Mouse (Mus musculus) ovary, adult 18-20 months (tissue): ENCODE data around the gene Scrt2.

Source experiments
- DNase-seq: peaks from one replicate; pipeline ENCODE4 v3.0.0; 2022; ENCODE audit warnings: low spot score, mixed read lengths

Gene Scrt2

DNA sequence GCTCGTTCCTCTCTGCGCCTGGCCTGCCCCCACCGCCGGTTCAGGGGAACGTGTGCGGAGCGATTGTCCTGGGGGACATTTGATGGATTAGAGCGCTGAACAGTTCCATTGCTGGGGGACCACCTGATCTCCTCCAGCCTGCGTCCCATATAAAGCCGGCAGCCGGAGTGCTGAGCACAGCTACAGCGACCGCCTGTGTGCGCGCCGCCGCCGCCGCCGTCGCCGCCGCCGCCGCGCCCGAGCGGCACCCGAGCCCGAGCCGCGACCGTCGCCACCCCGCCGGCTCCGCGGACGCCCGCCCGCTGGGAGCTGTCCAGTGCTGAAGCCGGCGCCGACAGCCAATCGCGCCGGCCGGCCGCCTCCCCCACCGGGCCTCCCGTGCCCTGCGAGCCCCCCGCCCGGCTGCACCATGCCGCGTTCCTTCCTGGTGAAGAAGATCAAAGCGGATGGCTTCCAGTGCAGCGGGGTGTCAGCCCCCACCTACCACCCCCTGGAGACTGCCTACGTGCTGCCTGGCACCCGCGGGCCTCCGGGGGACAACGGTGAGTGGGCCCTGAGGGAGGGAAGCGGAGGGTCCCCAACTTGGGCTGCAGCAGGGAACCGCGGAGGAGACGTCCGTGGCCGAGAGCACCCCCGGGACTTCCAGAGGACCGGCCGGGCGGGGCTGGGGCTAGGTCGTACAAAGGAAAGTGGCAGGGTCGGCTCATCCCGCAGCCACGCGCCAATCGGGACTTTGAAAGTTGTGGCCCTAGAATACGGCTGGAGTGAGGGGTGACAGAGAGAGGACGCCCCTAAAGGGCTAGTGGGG, 516 bp downstream of the Scrt2 start:
- peak; percentile 63 for DNase-seq

DNA sequence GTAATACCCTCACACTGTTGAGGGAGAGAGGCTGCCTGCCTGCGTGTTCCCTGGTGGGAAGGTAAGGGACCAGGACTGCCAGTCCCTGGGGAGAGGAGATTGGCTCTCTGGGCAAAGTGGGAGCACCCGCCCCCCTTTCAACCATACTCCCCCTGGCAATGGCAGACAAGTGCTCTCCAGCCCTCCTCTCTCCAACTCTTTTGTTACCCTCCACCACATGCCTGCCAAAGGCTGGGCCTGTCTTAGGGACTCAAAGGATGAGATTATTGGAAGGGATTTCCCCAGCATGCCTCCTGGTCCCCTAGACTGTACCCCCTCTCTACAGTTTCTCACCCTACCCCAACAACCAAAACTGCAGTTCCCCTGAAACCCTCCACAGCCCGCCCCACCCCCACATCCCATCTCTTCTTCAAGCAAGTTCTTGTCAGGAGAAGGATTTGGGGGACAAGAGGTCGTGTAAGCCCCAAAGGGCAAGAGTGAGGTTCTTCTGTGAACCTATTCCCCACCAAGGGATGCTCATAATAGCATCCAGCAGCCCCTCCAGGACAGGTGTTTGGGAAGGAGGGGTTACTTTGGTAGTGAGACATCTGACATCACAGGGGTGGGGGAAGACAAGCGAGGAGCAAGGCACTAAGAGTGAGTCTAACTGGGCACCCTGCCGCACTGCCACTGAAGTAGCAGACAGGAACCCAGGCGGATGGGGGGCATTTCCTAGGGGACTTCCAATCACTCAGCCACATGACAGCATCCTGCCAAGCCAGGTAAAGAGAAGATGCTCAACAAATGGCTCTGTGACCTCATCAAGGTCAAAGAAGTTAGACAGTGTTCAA, 1.3 kb downstream of the Scrt2 start:
- no peak for DNase-seq

DNA sequence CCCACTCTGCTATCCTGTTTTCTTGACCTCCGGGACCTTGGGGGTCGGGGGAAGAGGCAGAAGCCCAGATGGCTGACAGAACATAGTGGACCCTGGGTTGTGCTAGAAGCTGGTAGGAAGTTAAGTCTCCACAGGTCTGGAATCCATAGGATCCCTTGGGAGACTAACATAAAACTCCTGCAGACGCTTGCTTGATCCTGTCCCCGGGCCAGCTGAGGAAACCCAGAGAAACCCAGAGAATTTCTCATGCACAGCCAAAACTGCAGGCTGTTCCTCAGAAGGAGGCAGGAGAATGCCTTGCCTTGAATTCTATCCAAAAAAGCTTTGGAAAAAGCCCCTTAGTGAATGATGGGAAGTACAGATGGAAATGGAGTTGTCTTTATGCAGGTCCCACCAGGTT, 2.1 kb downstream of the Scrt2 start:
- DNase-seq, result no peak

DNA sequence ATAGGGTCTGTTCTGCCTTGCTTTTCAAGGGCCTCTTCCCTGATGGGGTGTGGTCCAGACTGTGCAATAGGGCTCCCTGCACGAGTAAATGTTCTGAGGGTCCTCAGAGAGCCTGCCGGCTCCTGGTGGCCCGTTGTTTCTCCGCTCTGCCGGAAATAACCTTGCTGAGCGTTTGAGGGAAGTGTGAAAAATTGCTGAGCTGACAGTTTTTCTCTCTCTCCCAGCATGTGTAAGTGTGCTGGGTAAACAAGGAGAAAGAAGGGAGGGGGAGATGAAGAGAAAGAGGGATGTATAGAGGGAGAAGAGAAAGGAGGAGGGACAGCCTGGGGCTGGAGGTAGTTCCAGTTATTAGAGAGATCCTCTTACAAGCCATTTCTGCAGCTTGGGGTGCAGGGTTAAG, 3.0 kb downstream of the Scrt2 start:
- DNase-seq, result no peak

DNA sequence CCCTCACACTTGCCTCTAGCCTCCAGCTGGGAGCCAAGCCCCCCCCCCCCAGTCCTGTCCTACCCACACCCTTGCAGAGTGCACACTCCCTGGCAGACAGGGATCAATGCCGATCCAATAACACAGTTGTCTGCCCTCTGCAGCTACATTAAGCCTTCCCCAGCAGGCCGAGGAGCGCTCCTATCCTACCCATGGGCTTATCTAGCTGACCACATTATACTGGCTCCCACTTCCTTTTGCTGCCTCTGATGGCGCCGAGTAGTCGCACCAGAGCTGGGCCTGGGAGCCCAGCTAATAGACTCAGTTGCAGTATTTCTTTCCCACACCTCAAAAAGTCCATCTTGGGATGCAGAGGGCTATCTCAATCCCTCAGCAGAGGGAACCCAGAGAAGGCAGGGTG, 4.1 kb downstream of the Scrt2 start:
- no peak for DNase-seq

DNA sequence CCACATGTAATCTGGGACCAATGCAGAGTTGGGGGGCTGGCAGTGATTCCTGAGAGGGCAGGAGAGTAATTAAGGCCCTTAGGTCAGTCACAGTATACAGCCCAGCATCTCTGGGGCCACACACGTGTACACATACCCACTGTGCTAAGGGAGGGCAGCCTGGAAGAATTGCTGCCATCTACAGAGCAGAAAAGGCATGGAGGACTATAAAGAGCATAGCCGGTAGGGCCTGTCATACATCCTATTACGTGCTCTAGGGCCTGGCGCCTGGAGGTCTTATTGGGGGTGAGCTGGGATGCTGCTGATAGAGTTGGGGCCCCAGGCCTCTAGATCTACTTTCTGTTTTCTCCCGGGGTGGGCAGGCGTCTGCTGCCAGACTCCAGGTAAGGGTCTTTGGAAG, 5.1 kb downstream of the Scrt2 start:
- DNase-seq, result no peak

DNA sequence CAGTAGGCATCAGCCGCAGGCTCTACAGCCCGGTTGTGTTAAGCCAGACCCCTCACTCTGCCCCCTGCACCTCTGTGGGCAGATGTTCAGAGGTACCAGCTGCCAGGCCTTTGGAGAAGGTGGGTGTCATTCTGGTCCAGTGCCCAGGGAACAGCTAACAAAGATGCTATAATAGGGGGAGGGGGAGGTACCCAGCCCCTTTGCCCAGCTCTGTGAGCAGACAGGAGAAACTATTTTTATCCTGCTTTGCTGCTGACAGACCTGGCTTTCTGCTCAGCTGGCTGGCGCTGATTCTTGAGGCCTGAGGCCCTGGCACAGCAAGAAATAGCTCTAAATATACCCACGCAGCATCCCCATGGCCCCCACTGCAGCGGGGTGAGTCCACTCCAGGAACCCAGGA, 5.8 kb downstream of the Scrt2 start:
- DNase-seq, result no peak

DNA sequence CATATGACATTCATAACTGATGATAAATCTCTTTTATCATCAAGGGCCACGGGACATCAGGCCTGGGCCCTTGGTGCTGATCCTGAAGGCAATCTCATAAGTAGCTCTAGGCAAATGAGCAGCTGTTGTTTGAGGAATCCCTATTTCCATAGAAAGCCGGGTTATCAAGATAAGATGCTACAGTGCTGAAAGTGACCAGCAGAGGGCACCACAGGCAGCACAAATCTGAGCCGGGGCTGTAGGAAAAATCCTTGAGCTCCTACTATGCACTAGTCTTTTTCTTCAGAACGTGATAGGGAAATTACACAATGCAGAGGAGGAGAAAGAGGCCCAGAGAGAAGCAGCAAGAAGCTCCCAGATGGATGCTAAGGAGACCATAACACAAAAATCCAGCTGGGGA, 7.7 kb downstream of the Scrt2 start:
- no peak for DNase-seq

DNA sequence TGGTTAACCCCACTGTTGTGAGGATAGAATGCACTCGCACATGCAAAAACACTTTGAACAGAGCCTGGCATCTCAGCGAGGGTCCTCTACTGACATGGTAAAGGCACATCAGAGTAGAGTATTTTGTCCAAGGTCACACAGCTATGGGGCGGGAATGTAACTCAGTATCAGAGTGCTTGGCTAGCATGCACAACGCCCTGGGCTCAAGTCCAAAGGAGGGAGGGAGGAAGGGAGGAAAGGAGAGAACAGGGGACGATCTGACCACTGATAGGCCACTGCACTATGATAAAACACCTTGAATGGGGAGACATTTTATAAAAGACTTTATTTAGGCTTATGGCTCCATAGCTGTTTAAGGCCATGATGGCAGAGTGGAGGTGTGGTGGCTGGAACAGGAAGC, 8.3 kb downstream of the Scrt2 start:
- DNase-seq, result no peak

DNA sequence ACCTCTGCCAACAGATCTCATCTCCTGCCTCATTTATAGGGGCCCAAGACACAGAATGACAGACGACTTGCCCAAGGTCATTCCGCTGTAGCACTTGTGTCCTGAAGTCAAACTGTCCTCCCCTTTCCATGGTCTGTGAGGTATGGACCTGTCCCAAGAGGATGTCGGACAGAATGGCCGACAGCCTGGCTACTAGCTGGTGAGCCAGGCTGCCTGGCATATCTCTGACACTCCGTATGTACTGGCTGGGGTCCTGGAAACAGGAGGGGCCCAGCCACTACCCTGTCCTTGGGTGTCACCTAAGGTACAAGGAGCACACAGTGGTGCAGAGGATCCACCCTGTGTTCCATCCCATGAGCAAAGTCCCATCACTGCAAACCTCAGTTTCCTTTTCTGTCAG, 9.2 kb downstream of the Scrt2 start:
- DNase-seq, result no peak

DNA sequence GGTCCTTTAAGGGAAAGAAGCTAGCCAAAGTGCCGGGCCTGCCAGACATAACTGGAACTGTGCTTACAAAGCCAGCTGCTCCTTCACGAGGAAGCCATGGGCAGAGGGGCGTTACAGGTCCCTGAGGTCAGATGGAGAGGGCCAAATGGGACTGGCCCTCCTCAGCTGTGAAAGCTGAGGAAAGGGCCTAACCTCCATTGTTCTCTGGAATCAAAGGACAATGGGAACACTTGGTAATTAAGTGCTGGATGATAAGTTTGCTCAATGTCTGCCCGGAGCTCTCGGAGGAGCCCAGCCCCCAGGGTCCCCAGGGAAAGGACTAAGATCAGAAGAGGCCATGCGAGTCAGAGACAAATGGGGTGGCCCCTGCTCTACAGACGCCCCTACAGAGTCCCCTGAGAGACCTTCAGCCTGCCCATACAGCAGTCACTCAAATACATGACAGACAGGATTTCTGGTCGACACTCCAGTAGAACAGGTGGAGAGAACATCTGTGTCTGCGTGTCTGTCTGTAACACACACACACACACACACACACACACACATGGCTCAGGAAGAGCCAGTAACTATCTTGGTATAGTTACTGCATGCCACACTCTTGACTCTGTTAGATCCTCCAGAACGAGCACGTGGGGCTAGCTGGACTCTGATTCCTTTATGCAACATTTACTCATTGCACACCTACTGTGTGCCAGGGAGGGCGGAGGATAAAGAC, 10.2 kb downstream of the Scrt2 start:
- DNase-seq, result no peak

DNA sequence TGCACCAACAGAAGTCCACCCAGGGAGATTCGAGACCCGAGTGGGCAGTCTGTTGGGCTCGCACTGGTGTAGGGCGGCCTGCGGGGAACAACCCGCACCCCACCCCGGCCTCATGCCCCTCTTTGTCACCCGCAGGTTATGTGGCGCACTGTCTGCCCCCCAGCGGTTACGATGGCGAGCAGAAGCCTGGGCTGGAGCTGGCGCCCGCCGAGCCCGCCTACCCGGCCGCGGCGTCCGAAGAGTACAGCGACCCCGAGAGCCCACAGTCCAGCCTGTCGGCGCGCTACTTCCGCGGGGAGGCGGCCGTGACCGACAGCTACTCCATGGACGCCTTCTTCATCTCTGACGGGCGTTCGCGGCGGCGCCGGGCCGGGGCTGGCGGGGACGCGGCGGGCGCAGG, 11.6 kb downstream of the Scrt2 start:
- no peak for DNase-seq

DNA sequence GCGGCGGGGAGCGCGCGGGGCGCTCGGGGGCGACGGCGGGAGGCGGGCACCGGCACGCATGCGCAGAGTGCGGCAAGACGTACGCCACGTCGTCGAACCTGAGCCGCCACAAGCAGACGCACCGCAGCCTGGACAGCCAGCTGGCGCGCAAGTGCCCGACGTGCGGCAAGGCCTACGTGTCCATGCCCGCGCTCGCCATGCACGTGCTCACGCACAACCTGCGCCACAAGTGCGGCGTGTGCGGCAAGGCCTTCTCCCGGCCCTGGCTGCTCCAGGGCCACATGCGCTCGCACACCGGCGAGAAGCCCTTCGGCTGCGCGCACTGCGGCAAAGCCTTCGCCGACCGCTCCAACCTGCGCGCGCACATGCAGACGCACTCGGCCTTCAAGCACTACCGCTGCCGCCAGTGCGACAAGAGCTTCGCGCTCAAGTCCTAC, 12.0 kb downstream of the Scrt2 start:
- DNase-seq, result no peak

DNA sequence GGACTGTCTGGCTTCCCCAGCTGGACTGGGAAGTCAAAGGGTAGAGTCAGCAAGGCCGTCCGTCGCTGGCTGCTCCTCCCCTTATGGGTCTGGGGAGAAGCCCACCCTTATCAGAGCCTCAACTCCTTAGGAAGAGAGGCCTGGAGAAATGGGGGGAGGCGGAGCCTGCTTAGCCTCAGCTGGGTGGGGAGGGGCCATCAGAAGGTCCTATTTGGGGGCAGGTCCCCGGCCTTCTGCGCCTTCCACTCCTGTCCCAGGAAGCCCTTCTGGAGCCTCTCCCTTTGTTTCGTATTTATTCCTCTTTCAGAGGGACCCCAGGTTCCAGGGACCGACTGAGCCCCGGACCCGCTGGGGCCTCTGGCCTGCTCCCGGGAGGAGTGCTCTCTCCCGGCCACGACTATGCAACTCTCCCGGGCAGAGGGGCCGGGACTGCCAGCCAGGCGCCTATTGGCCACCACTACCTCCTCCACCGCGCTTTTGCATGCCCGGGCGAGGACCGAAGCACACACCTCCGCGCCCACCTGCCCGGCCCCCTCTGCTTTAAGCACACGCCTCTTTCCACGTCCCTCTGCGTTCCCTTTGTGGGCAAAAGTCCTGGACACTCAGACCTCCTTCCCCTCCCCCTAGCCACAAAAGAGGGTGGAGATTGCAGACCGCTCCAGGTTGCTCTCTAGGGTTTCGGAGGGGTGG, 13.7 kb downstream of the Scrt2 start:
- DNase-seq, result no peak

DNA sequence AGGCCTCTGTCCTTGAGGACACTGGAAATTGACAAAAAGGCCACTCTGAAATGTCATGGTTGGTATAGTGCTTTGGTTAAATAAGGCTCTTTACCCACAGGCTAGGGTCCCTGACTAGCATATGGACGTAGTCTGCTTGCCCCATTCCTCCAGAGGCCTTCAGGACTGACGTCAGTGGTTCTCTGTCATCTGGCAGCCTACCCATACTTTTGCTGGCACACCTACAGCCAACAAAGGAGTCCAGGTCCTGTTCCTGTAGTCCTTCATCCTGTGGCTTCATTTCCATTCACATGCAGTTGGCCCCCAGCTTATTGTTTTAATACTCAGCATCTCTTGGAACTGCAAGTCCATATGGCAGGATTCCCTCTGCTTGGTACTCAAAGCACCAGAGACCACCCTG, 15.6 kb downstream of the Scrt2 start:
- no peak for DNase-seq

DNA sequence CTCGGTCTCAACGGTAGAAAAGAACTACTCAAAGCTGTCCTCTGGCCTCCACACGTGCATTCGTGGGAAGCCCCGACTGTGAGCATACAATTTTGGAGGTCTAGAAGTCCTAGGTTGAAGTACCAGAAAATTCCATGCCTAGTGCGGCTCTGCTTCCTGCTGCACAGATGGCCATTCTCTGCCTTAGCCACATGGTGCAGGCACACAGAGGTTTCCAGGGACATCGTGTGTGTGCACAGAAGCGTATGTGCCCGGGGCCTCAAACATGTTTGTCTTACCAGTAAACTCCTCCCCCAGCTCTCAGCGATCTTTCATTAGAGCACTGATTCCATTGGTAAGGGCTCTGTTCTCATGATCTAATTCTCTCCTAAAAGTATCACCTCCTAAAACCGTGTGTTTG, 16.6 kb downstream of the Scrt2 start:
- DNase-seq, result no peak

DNA sequence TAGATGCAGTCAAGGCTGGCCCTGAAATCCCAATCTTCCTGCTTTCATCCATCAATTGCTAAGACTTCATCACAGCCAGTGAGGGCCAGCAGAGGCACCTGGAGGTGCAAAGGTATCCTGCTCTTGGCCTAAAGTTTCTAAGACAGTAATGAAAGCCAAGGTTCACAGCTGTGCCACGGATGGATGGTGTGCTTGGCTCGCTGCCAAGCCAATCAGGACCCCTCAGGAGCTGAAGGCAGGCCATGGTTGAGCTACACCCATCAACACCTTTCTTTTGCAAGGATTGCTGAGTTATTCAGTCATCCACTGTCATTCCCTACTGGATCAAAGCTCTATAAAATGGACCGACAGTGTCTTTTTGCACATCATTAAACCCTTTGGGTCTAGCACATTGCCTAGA, 18.2 kb downstream of the Scrt2 start:
- DNase-seq, result no peak

DNA sequence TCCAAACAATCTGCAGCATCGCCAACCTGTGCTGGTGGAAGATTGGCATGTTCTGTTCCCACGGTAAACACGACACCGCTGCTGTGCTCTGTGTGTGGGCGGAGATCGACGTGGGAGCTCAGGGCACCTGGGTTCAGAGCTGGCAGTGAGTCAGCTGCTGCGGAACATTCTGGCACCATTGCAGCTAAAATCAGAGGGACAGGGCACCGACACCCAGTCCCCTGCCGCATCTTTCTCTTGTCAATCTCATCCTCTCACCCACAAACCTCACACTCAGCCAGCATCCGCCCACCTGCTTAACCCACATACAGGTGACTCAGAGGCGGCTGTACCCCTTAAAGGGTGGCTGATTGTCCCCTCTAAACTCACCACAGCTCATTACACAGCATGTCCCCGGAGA, 20.4 kb downstream of the Scrt2 start:
- no peak for DNase-seq

DNA sequence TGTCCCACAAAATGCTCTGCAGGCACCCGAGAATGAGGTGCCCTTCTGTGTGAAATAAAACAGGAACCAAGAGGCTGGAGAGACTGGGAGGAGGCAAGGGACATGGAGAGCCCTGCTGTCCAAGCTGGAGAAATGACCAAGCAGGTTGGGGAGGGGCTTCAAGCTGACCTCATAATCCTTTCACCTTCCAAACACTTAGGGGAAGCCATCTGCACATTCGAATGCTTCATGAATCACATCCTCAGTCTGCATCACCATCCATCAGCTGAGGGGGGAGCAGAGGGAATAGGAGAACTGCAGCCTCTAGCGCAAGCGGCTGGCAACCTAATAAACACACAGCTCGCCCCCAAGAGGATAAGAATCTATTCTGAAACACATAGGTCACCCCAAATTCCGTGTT, 21.0 kb downstream of the Scrt2 start:
- DNase-seq, result no peak

DNA sequence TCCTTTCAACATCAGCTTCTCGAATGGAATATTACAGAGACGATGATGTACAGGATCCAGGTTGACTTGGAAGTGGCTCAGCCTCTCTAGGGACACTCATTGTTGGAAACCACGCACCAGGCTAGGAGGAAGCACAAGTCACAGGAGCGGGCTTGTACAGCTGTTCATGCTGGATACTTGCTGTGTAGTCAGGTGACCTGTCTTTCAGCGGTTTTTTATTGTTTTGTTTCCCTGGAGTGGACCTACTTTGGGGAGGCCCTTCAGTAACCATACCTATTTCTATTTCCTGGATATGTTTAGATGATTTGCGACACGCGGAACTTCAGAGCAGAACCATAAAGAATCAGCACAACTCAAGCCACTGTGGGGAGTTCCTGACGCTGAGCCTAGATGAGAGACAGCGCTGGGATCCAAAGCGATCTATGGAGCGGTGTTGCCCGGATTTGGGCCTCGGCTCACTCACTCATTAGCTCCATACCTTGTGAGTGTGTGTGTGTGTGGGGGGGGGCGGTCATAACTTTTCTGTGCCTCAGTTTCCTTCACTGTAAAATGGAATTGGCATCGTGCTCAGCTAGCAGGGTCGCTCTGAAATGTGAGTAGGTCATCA, 23.5 kb downstream of the Scrt2 start:
- DNase-seq, result no peak

DNA sequence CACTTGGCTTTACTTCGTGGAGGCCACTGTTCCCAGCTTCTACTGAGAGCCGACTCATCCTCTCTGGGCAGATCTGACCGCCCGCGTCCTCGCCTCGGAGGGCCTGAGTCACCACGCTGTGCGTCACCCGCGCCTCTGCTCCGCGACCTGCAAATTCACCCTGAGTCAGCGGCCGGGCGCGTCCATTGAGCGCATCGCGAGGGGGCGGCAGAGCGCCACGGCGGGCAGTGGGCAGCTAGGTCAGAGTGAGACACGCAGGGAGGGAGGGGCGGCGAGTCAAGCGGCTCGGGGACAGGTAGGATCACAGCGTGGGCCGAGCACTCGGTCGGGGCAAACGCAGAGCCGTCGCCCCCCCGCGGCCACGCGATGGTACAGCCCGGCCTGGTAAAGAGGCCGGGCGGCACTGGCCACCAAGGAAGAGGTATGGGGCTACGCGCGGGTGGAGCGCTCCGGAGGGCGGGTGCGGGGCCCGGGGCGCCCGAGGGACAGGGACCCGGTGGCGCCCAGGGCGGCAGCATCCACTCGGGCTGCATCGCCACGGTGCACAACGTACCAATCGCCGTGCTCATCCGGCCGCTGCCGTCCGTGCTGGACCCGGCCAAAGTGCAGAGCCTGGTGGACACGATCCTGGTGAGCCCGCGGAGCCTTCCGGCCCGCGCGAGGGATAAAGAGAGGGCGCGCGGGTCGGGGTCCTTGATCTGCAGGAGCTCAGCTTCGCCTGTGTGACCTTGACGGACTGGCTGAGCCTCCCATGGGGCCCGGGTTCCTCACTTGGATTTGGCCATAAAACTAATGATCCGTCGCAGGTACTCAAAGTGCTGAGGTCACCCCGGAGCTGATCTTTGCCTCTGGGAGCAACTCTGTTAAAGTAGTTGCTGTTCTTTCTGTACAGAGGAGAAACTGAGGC, 24.2 kb downstream of the Scrt2 start, which contains the start of gene Srxn1:
Gene Srxn1, plus strand, starts transcription at position 199 of the 907 bp plus-strand sequence.
- peak; percentile 81 for DNase-seq
